ENCODE assay signal across 7 mouse cellular contexts in genomic region chr9:41153050-41153449, GRCm38 (mm10). TPM values are rescaled to one million over a fixed set of nuclear protein-coding genes. Genes with fewer than 3 reads are reported as not detected.
A peak's percentile ranks its signal among the peaks of the same experiment; 100 is the strongest.
DNase-seq lines count a peak whose midpoint lies in the region; ATAC-seq and TF ChIP-seq lines count a peak whose summit lies in the region.

No protein-coding gene starts in this region.

- no peak for TF ChIP-seq CTCF in layer of hippocampus, adult 2 months (conservative IDR thresholded peaks at IDR 0.05)
- no peak for TF ChIP-seq CTCF in brain, embryonic 14.5 days (IDR thresholded peaks at IDR 0.05; ENCODE audit: borderline replicate concordance, extremely low read depth, insufficient read depth, insufficient read length)

- H3K9me3 ChIP-seq in kidney, embryonic 15.5 days (replicated peaks): no peaks in the 10 kb centered on the region

- no peaks in the 10 kb centered on the region for H3K36me3 ChIP-seq in kidney, embryonic 15.5 days

- ATAC-seq in kidney, embryonic 15.5 days (replicated peaks; ENCODE audit: low FRiP score): 0 out of 2 replicates have a peak, but pooled peaks have one; percentile 12

- TF ChIP-seq POLR2A in brain, embryonic 14.5 days (IDR thresholded peaks at IDR 0.05; ENCODE audit: borderline replicate concordance, extremely low read depth, insufficient read depth, insufficient read length, poor library complexity, severe bottlenecking): no peak

- no peak overlapping the region for H3K9ac ChIP-seq in kidney, embryonic 15.5 days

- no peak overlapping the region for H3K4me3 ChIP-seq in layer of hippocampus, adult 2 months
- no peak overlapping the region for H3K4me3 ChIP-seq in kidney, embryonic 15.5 days (replicated peaks)

- H3K27ac ChIP-seq in layer of hippocampus, adult 2 months: peak overlapping the region; percentile 74
- H3K27ac ChIP-seq in kidney, embryonic 15.5 days: peak overlapping the region; percentile 70

- H3K4me1 ChIP-seq in kidney, embryonic 15.5 days: peaks cover 64% of the 10 kb centered on the region

- no peak overlapping the region for H3K4me2 ChIP-seq in kidney, embryonic 15.5 days

- WGBS in kidney, embryonic 15.5 days: 27% methylated on average over 5 of the region's 5 CpGs

- no peak for DNase-seq in layer of hippocampus, adult 2 months (ENCODE audit: low spot score in 2 of 2)
- DNase-seq in layer of hippocampus, postnatal 14 days (ENCODE audit: low spot score in 2 of 2): no peak
- peak; percentile 31 for DNase-seq in brain, embryonic 14.5 days (ENCODE audit: low read depth)
- peak; percentile 38 for DNase-seq in naive thymus-derived CD4-positive, alpha-beta T cell, adult 2 months (ENCODE audit: low read depth)
- DNase-seq in thymus, postnatal 4 days: no peak
- no peak for DNase-seq in urinary bladder, postnatal 25 days (ENCODE audit: low spot score)

- H3K27me3 ChIP-seq in kidney, embryonic 15.5 days: peaks cover 14% of the 10 kb centered on the region

RNA-seq across cellular contexts. Expression of gene Ubash3b, which starts 8.4 kb away (rescaled TPM):
- 10 to 100 TPM; 26.7 to 27.0 TPM for total RNA-seq in layer of hippocampus, adult 2 months (2021)
- total RNA-seq in layer of hippocampus, postnatal 14 days (2021): 10 to 100 TPM; 29.0 to 30.4 TPM
- polyA plus RNA-seq in brain, embryonic 14.5 days (2012; rRNA removed): 13.1 and 16.3 TPM in 2 replicates
- 8.1 and 8.7 TPM in 2 replicates for polyA plus RNA-seq in kidney, embryonic 15.5 days (2015; fragmentation: Nextera tagmentation; extraction: Ambion mirVana)

Comparison
In these comparisons a context has a peak if more than half of its experiments do, and no peak if none do; other contexts are left out.
1. DNase-seq: peak in brain, embryonic 14.5 days (single experiment) and naive thymus-derived CD4-positive, alpha-beta T cell, adult 2 months (single experiment); none in layer of hippocampus, adult 2 months (0 of 2), layer of hippocampus, postnatal 14 days (0 of 2), thymus, postnatal 4 days (single experiment) and urinary bladder, postnatal 25 days (single experiment).